Mouse (Mus musculus): ENCODE data around the gene Nfe2. TPM values are rescaled to one million over a fixed set of nuclear protein-coding genes. Genes with fewer than 3 reads are reported as not detected.
A peak's percentile ranks its signal among the peaks of the same experiment; 100 is the strongest.

Gene Nfe2
- polyA plus RNA-seq, 1 experiment = 0.28 TPM

GRCm38 (mm10) chr15:103302341-103303021, 44.3 kb upstream of the Nfe2 start:
- TF ChIP-seq CTCF (IDR thresholded peaks at IDR 0.05; ENCODE audit: borderline replicate concordance, insufficient read depth, low read depth, low read length) = no peak
- TF ChIP-seq POLR2A (IDR thresholded peaks at IDR 0.05; ENCODE audit: borderline replicate concordance, insufficient read depth, low read length) = no peak
- 76% methylated on average over 6 of the region's 6 CpGs for WGBS
- peaks cover 10% of the 10 kb centered on the region for H3K4me1 ChIP-seq (ENCODE audit: control insufficient read depth, insufficient read depth, low read length)
- H3K4me3 ChIP-seq (replicated peaks; ENCODE audit: insufficient read depth, low read depth, low read length) = no peak overlapping the region
- no peak overlapping the region for H3K27ac ChIP-seq (ENCODE audit: insufficient read depth, low read length)
- no peaks in the 10 kb centered on the region for H3K27me3 ChIP-seq (ENCODE audit: control insufficient read depth, insufficient read depth, low read length)
- DNase-seq = no peak

- Histone ChIP-seq H3K27ac (ENCODE audit: insufficient read depth, low read length) (no peak overlapping the region), H3K27me3 (ENCODE audit: control insufficient read depth, insufficient read depth, low read length) (no peaks in the 10 kb centered on the region), H3K4me1 (ENCODE audit: control insufficient read depth, insufficient read depth, low read length) (peaks cover 10% of the 10 kb centered on the region), H3K4me3 (replicated peaks; ENCODE audit: insufficient read depth, low read depth, low read length) (no peak overlapping the region)
- TF ChIP-seq POLR2A (IDR thresholded peaks at IDR 0.05; ENCODE audit: borderline replicate concordance, insufficient read depth, low read length) (no peak), CTCF (IDR thresholded peaks at IDR 0.05; ENCODE audit: borderline replicate concordance, insufficient read depth, low read depth, low read length) (no peak)
- 69% methylated on average over 5 of the region's 5 CpGs for WGBS
- DNase-seq = no peak
These were observed 43.5 kb upstream of the Nfe2 start for GRCm38 (mm10) chr15:103301547-103302340.

- TF ChIP-seq CTCF (IDR thresholded peaks at IDR 0.05; ENCODE audit: borderline replicate concordance, insufficient read depth, low read depth, low read length) (no peak), POLR2A (IDR thresholded peaks at IDR 0.05; ENCODE audit: borderline replicate concordance, insufficient read depth, low read length) (no peak)
- H3K4me3 ChIP-seq (replicated peaks; ENCODE audit: insufficient read depth, low read depth, low read length) = no peak overlapping the region
- no peaks in the 10 kb centered on the region for H3K27me3 ChIP-seq (ENCODE audit: control insufficient read depth, insufficient read depth, low read length)
- no peak for DNase-seq
- H3K4me1 ChIP-seq (ENCODE audit: control insufficient read depth, insufficient read depth, low read length) = peaks cover 10% of the 10 kb centered on the region
- WGBS = 64% methylated on average over 2 of the region's 2 CpGs
- no peak overlapping the region for H3K27ac ChIP-seq (ENCODE audit: insufficient read depth, low read length)
These were observed 42.8 kb upstream of the Nfe2 start for GRCm38 (mm10) chr15:103301046-103301445.

- WGBS = 23% methylated on average over 2 of the region's 2 CpGs
- Histone ChIP-seq H3K27ac (ENCODE audit: insufficient read depth, low read length) (peak overlapping the region; percentile 77), H3K27me3 (ENCODE audit: control insufficient read depth, insufficient read depth, low read length) (no peaks in the 10 kb centered on the region), H3K4me3 (replicated peaks; ENCODE audit: insufficient read depth, low read depth, low read length) (peak overlapping the region; percentile 77), H3K4me1 (ENCODE audit: control insufficient read depth, insufficient read depth, low read length) (peaks cover 10% of the 10 kb centered on the region)
- no peak for TF ChIP-seq CTCF (IDR thresholded peaks at IDR 0.05; ENCODE audit: borderline replicate concordance, insufficient read depth, low read depth, low read length)
- DNase-seq = peak in 1 of 2 experiments; percentile 21
These were observed 42.4 kb upstream of the Nfe2 start for GRCm38 (mm10) chr15:103300560-103300959.

GRCm38 (mm10) chr15:103300067-103300471, 41.9 kb upstream of the Nfe2 start:
- peak; percentile 40 to 60 for DNase-seq
- H3K4me3 ChIP-seq (replicated peaks; ENCODE audit: insufficient read depth, low read depth, low read length) = peak overlapping the region; percentile 77
- H3K27ac ChIP-seq (ENCODE audit: insufficient read depth, low read length) = peak overlapping the region; percentile 77
- 10% methylated on average over 18 of the region's 18 CpGs for WGBS
- 0 out of 2 replicates have a peak, but pooled peaks have one; percentile 8 for TF ChIP-seq POLR2A (IDR thresholded peaks at IDR 0.05; ENCODE audit: borderline replicate concordance, insufficient read depth, low read length)
- no peak for TF ChIP-seq CTCF (IDR thresholded peaks at IDR 0.05; ENCODE audit: borderline replicate concordance, insufficient read depth, low read depth, low read length)
- no peaks in the 10 kb centered on the region for H3K27me3 ChIP-seq (ENCODE audit: control insufficient read depth, insufficient read depth, low read length)
- peaks cover 10% of the 10 kb centered on the region for H3K4me1 ChIP-seq (ENCODE audit: control insufficient read depth, insufficient read depth, low read length)

GRCm38 (mm10) chr15:103299644-103300043, 41.4 kb upstream of the Nfe2 start:
- no peak for DNase-seq
- Histone ChIP-seq H3K4me3 (replicated peaks; ENCODE audit: insufficient read depth, low read depth, low read length) (peak overlapping the region; percentile 77), H3K27me3 (ENCODE audit: control insufficient read depth, insufficient read depth, low read length) (no peaks in the 10 kb centered on the region), H3K27ac (ENCODE audit: insufficient read depth, low read length) (peak overlapping the region; percentile 77), H3K4me1 (ENCODE audit: control insufficient read depth, insufficient read depth, low read length) (peaks cover 10% of the 10 kb centered on the region)
- 27% methylated on average over 8 of the region's 8 CpGs for WGBS
- no peak for TF ChIP-seq CTCF (IDR thresholded peaks at IDR 0.05; ENCODE audit: borderline replicate concordance, insufficient read depth, low read depth, low read length)
- TF ChIP-seq POLR2A (IDR thresholded peaks at IDR 0.05; ENCODE audit: borderline replicate concordance, insufficient read depth, low read length) = no peak

GRCm38 (mm10) chr15:103298861-103299616, 40.8 kb upstream of the Nfe2 start:
- 75% methylated on average over 5 of the region's 5 CpGs for WGBS

More at GRCm38 (mm10) chr15:103298861-103299616, 40.8 kb upstream of the Nfe2 start:
- TF ChIP-seq CTCF (IDR thresholded peaks at IDR 0.05; ENCODE audit: borderline replicate concordance, insufficient read depth, low read depth, low read length) (no peak), POLR2A (IDR thresholded peaks at IDR 0.05; ENCODE audit: borderline replicate concordance, insufficient read depth, low read length) (no peak)
- peaks cover 9% of the 10 kb centered on the region for H3K4me1 ChIP-seq (ENCODE audit: control insufficient read depth, insufficient read depth, low read length)
- 0 out of 2 replicates have a peak overlapping the region, but pooled peaks have one; percentile 22 for H3K27ac ChIP-seq (ENCODE audit: insufficient read depth, low read length)
- DNase-seq = peak in 1 of 2 experiments; percentile 14
- no peak overlapping the region for H3K4me3 ChIP-seq (replicated peaks; ENCODE audit: insufficient read depth, low read depth, low read length)
- no peaks in the 10 kb centered on the region for H3K27me3 ChIP-seq (ENCODE audit: control insufficient read depth, insufficient read depth, low read length)
